Mouse (Mus musculus) intestine, embryonic 16.5 days (tissue): ENCODE data around the gene Zfp276. TPM values are rescaled to one million over a fixed set of nuclear protein-coding genes. Genes with fewer than 3 reads are reported as not detected.
"Not testable (repeated sequence)": the region's sequence is repeated elsewhere in the genome, so short reads cannot be mapped to it uniquely, and the experiment has no call there.

Experiments
- ATAC-seq: fragments of 200-750 bp; cut with Nextera tagmentation; 2 replicates; pipeline ENCODE4 v1.8.0; 2017; ENCODE audit warnings: moderate TSS enrichment, moderate library complexity
- H3K27ac ChIP-seq: fragments of 300-500 bp; sonication (generic); 2 replicates; pipeline ENCODE4 v1.5.1; 2014; ENCODE audit warnings: mild to moderate bottlenecking, low read length
- H3K27me3 ChIP-seq: fragments of 300-500 bp; sonication (generic); replicated peaks from 2 replicates; pipeline ENCODE4 v1.6.1; 2014; ENCODE audit warnings: low read length, control low read depth, mixed read lengths; ENCODE audit not compliant: control insufficient read depth, insufficient read depth
- H3K36me3 ChIP-seq: fragments of 300-500 bp; sonication (generic); 2 replicates; pipeline ENCODE4 v1.6.1; 2014; ENCODE audit warnings: low read length, control low read depth; ENCODE audit not compliant: control insufficient read depth, insufficient read depth
- H3K4me1 ChIP-seq: fragments of 300-500 bp; sonication (generic); 2 replicates; pipeline ENCODE4 v1.6.1; 2014; ENCODE audit warnings: low read length, control low read depth, mixed read lengths; ENCODE audit not compliant: control insufficient read depth, insufficient read depth
- H3K4me2 ChIP-seq: fragments of 300-500 bp; sonication (generic); 2 replicates; pipeline ENCODE4 v1.6.1; 2014; ENCODE audit warnings: low read depth, low read length, control low read depth
- H3K4me3 ChIP-seq: fragments of 300-500 bp; sonication (generic); 2 replicates; pipeline ENCODE4 v1.5.1; 2014; ENCODE audit warnings: mild to moderate bottlenecking, low read length
- H3K9ac ChIP-seq: fragments of 300-500 bp; sonication (generic); 2 replicates; pipeline ENCODE4 v1.6.1; 2014; ENCODE audit warnings: low read depth, low read length
- H3K9me3 ChIP-seq: fragments of 300-500 bp; sonication (generic); 2 replicates; pipeline ENCODE4 v1.6.1; 2016; ENCODE audit warnings: low read length, control low read depth; ENCODE audit not compliant: control insufficient read depth
- WGBS: fragments of 180-500 bp; shearing (Covaris S2); extraction: QIAGEN DNeasy Blood & Tissue Kit; methylation state at CpG from one replicate; pipeline ENCODE4 v1.1.7; 2014; 5-methylcytosine and 5-hydroxymethylcytosine counted together
- polyA plus RNA-seq: library from polyadenylated mRNA; unstranded; fragments of >200 nt; fragmentation: Nextera tagmentation; extraction: Ambion mirVana; gene quantifications from 2 replicates; pipeline ENCODE4 v1.2.1, GENCODE M21; 2015

The Zfp276 gene
- polyA plus RNA-seq, 1 experiment from 2014 or later = 16.5 TPM

GRCm38 (mm10) chr8:123282994-123283393 lies 29.0 kb downstream of the Zfp276 start:
- not testable (repeated sequence) for H3K27ac ChIP-seq, ATAC-seq, H3K9ac ChIP-seq, H3K9me3 ChIP-seq, H3K27me3 ChIP-seq, H3K36me3 ChIP-seq, H3K4me1 ChIP-seq, H3K4me2 ChIP-seq, H3K4me3 ChIP-seq
- WGBS = 91% methylated on average over 5 of the region's 6 CpGs

DNA sequence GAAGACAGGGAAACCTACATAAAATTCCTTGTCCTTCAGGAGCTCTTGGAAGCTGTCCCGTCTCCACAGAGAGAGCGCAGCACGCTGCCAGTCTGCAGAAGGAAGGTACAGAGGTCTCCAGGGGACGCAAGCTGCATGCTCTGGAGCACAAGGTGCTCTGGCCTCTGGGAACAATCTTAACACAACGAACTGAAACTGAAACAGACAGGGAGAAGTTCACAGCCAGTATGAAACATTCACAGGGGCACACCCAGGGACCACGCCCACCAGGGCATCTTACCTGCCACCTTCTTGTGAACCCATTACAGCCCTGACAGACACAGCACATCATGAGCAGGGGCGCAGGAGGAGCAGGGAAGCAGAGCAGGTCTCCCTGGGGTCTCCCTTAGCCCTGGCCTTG lies 30.0 kb downstream of the Zfp276 start:
- no peak overlapping the region for H3K27ac ChIP-seq
- WGBS = 75% methylated on average over 7 of the region's 7 CpGs
- no peak for ATAC-seq
- no peaks in the 10 kb centered on the region for H3K4me1 ChIP-seq
- H3K27me3 ChIP-seq = no peaks in the 10 kb centered on the region
- H3K36me3 ChIP-seq = no peaks in the 10 kb centered on the region
- no peak overlapping the region for H3K4me3 ChIP-seq
- no peak overlapping the region for H3K4me2 ChIP-seq
- 0 out of 2 replicates have a peak overlapping the region, but pooled peaks have one; percentile 6 for H3K9ac ChIP-seq
- no peaks in the 10 kb centered on the region for H3K9me3 ChIP-seq

DNA sequence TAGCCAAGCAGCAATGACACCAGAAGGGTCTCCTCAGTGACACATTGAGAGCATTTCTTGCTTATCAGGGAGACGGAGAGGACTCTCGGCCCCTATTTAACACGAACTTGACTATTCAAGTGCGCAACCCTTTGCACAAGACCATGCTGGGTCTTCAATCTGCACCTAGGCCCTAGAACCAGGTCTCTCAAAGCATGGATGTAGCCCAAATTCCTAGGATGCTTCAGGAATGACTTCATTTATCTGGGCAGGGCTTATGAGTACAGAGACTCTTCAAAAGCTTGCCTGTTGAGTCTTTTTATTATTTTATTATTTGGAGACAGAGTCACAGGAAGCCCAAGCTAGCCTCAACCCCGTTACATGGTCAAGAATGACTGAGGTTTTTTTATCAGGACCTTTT lies 30.5 kb downstream of the Zfp276 start:
- no peak overlapping the region for H3K4me3 ChIP-seq
- no peak for ATAC-seq
- H3K36me3 ChIP-seq = no peaks in the 10 kb centered on the region
- no peaks in the 10 kb centered on the region for H3K27me3 ChIP-seq
- H3K9me3 ChIP-seq = no peaks in the 10 kb centered on the region
- no peak overlapping the region for H3K27ac ChIP-seq
- H3K9ac ChIP-seq = no peak overlapping the region
- no peaks in the 10 kb centered on the region for H3K4me1 ChIP-seq
- H3K4me2 ChIP-seq = no peak overlapping the region
- WGBS = 78% methylated on average over 5 of the region's 5 CpGs

GRCm38 (mm10) chr8:123287362-123287761 lies 33.4 kb downstream of the Zfp276 start:
- H3K4me3 ChIP-seq = no peak overlapping the region
- H3K4me1 ChIP-seq = no peaks in the 10 kb centered on the region
- no peaks in the 10 kb centered on the region for H3K9me3 ChIP-seq
- H3K4me2 ChIP-seq = no peak overlapping the region
- no peak overlapping the region for H3K9ac ChIP-seq
- H3K27ac ChIP-seq = no peak overlapping the region
- no peaks in the 10 kb centered on the region for H3K36me3 ChIP-seq
- no peaks in the 10 kb centered on the region for H3K27me3 ChIP-seq
- ATAC-seq = no peak
- WGBS = 96% methylated on average over 17 of the region's 17 CpGs

DNA sequence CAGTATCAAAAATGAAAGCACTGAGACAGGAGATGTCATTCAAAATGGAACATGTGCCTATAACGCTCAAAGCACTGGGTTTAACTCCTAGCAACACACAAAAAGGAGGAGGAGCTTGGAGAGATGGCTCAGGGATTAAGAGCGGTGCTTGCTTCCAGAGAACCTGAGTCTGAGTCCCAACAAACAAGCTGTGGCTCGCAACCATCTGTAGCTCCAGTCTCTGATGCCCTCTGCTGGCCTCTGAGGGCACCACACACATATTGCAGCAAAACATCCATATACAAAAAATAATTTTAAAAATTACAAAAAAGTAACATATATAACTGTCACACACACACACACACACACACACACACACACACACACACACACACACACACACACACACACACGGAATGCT lies 36.2 kb downstream of the Zfp276 start:
- no peak overlapping the region for H3K4me2 ChIP-seq
- H3K9me3 ChIP-seq = no peaks in the 10 kb centered on the region
- no peaks in the 10 kb centered on the region for H3K36me3 ChIP-seq
- no peak overlapping the region for H3K27ac ChIP-seq
- H3K4me3 ChIP-seq = no peak overlapping the region
- 67% methylated on average over 4 of the region's 4 CpGs for WGBS
- H3K9ac ChIP-seq = no peak overlapping the region
- no peak for ATAC-seq
- no peaks in the 10 kb centered on the region for H3K4me1 ChIP-seq
- no peaks in the 10 kb centered on the region for H3K27me3 ChIP-seq

DNA sequence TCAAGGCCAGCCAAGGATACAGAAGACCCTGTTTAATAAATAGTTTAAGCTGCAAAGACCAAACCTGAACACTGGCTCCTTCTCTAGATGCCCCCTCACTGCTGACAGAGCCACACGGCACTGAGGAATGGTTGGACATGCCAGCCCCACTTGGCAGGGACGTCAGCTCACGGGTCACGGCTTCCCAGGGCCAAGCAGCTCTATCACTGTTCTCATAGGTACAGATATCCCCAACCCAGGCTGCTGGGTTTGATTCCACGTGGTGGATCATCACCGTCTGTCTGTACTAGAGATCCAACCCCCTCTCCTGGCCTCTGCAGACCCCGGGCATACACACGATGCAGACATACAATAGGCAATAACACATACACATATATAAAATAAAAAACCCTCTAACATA lies 36.7 kb downstream of the Zfp276 start:
- Histone ChIP-seq H3K4me3 (no peak overlapping the region), H3K36me3 (no peaks in the 10 kb centered on the region), H3K27ac (no peak overlapping the region), H3K27me3 (no peaks in the 10 kb centered on the region), H3K4me2 (no peak overlapping the region), H3K9ac (no peak overlapping the region), H3K4me1 (no peaks in the 10 kb centered on the region), H3K9me3 (no peaks in the 10 kb centered on the region)
- 93% methylated on average over 8 of the region's 8 CpGs for WGBS
- ATAC-seq = no peak

GRCm38 (mm10) chr8:123291716-123292115 lies 37.7 kb downstream of the Zfp276 start:
- Histone ChIP-seq H3K9me3 (no peaks in the 10 kb centered on the region), H3K4me2 (no peak overlapping the region), H3K9ac (no peak overlapping the region), H3K4me1 (no peaks in the 10 kb centered on the region), H3K27me3 (no peaks in the 10 kb centered on the region), H3K4me3 (no peak overlapping the region), H3K27ac (no peak overlapping the region), H3K36me3 (no peaks in the 10 kb centered on the region)
- 88% methylated on average over 8 of the region's 8 CpGs for WGBS
- ATAC-seq = no peak

DNA sequence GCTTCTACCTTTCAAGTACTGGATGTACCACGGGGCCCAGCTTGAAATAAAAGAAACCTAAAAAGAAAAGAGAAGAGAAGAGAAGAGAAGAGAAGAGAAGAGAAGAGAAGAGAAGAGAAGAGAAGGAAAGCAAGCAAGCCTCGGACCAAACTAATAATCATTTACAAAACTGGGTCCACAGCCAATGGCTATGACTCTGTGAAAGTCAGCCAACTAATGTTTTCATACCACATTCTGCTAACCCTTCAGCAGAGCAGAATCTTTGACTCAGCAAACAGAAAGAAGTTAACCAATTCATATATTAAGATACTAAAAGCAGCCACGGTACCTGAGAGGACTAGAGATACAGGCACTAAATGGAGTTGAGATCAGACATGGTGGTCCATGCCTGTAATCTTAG lies 38.3 kb downstream of the Zfp276 start:
- no peak overlapping the region for H3K4me3 ChIP-seq
- no peaks in the 10 kb centered on the region for H3K27me3 ChIP-seq
- no peak overlapping the region for H3K4me2 ChIP-seq
- no peak overlapping the region for H3K9ac ChIP-seq
- WGBS = 90% methylated on average over 3 of the region's 3 CpGs
- H3K9me3 ChIP-seq = no peaks in the 10 kb centered on the region
- no peak for ATAC-seq
- H3K4me1 ChIP-seq = no peaks in the 10 kb centered on the region
- H3K27ac ChIP-seq = no peak overlapping the region
- no peaks in the 10 kb centered on the region for H3K36me3 ChIP-seq

DNA sequence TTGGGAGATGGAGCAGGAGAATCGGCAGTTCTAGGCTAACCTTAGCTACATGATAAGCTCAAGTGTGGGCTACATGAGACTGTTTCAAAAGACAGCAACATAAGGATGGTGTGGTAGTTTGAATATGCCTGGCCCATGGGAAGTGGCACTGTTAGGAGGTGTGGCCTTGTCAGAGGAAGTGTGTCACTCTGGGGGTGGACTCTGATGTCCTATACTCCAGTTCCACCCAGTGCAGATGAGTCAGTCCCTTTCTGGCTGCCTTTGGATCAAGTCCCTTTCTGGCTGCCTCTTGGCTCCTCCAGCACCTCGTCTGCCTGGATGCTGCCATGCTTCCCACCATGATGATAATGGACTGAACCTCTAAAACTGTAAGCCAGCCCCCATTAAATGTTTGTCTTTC lies 38.8 kb downstream of the Zfp276 start:
- no peaks in the 10 kb centered on the region for H3K9me3 ChIP-seq
- no peaks in the 10 kb centered on the region for H3K27me3 ChIP-seq
- ATAC-seq = no peak
- H3K9ac ChIP-seq = no peak overlapping the region
- H3K4me2 ChIP-seq = no peak overlapping the region
- no peaks in the 10 kb centered on the region for H3K4me1 ChIP-seq
- H3K36me3 ChIP-seq = no peaks in the 10 kb centered on the region
- H3K27ac ChIP-seq = no peak overlapping the region
- 90% methylated on average over 2 of the region's 2 CpGs for WGBS
- H3K4me3 ChIP-seq = no peak overlapping the region

DNA sequence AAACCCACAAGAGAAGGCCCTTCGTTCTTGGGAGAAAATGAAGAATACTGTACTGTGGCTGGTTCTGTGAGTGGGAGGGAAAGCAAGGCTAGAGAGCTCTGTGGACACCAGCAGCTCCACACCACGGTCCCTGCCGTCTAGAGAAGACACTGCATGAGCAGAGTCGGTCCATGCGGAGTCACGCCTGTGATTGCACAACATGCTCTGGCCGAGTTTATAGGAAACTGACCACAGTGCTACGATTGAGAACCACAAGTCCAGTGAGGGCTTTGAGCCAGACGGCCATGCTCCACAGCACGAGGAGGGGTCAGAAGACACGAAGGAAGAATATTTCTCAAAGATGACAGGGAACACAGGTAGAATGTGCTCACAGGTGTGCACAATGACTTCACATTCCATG lies 44.3 kb downstream of the Zfp276 start:
- Histone ChIP-seq H3K36me3 (no peaks in the 10 kb centered on the region), H3K4me2 (no peak overlapping the region), H3K4me1 (no peaks in the 10 kb centered on the region), H3K4me3 (no peak overlapping the region), H3K9ac (no peak overlapping the region), H3K27ac (no peak overlapping the region), H3K9me3 (no peaks in the 10 kb centered on the region), H3K27me3 (no peaks in the 10 kb centered on the region)
- no peak for ATAC-seq
- WGBS = 93% methylated on average over 11 of the region's 11 CpGs
